Mouse (Mus musculus): ENCODE results near the gene Tubg1. TPM values are rescaled to one million over a fixed set of nuclear protein-coding genes. Genes with fewer than 3 reads are reported as not detected.
"Not testable (repeated sequence)": the region's sequence is repeated elsewhere in the genome, so short reads cannot be mapped to it uniquely, and the experiment has no call there.

Gene Tubg1
- total RNA-seq, 2 experiments from 2014 or later: 22.0 to 30.2 TPM

- no peak for TF ChIP-seq CTCF (IDR thresholded peaks at IDR 0.05)
- DNase-seq: peak; percentile 56
- Histone ChIP-seq H3K27ac (peak overlapping the region; percentile 71), H3K4me3 (no peak overlapping the region)
- intact Hi-C loops (cut with DNase I): no loop called here
These were observed 29.7 kb downstream of the Tubg1 start for GRCm38 (mm10) chr11:101149178-101150105.

GRCm38 (mm10) chr11:101151063-101151462 is 31.3 kb downstream of the Tubg1 start:
- TF ChIP-seq CTCF (IDR thresholded peaks at IDR 0.05): no peak
- H3K4me3 ChIP-seq: no peak overlapping the region
- H3K27ac ChIP-seq: no peak overlapping the region
- no peak for DNase-seq
- intact Hi-C loops (cut with DNase I): no loop called here

- intact Hi-C loops (cut with DNase I): no loop called here
- no peak overlapping the region for H3K4me3 ChIP-seq
- TF ChIP-seq CTCF (IDR thresholded peaks at IDR 0.05): no peak
- DNase-seq: no peak
- no peak overlapping the region for H3K27ac ChIP-seq
These were observed 33.1 kb downstream of the Tubg1 start for GRCm38 (mm10) chr11:101152825-101153224.

GRCm38 (mm10) chr11:101154648-101155047 is 34.9 kb downstream of the Tubg1 start:
- Histone ChIP-seq H3K27ac (no peak overlapping the region), H3K4me3 (no peak overlapping the region)
- no peak for DNase-seq
- intact Hi-C loops (cut with DNase I): no loop called here
- TF ChIP-seq CTCF (IDR thresholded peaks at IDR 0.05): no peak

- no peak for TF ChIP-seq CTCF (IDR thresholded peaks at IDR 0.05)
- Histone ChIP-seq H3K4me3 (no peak overlapping the region), H3K27ac (no peak overlapping the region)
- DNase-seq: no peak
- intact Hi-C loops (cut with DNase I): no loop called here
These were observed 35.4 kb downstream of the Tubg1 start for GRCm38 (mm10) chr11:101155151-101155550.

GRCm38 (mm10) chr11:101155728-101156371 is 36.1 kb downstream of the Tubg1 start, which contains the start of gene Tubg2:
TSS of gene Tubg2 (plus strand) at chr11:101155907.
- TF ChIP-seq CTCF (IDR thresholded peaks at IDR 0.05): no peak
- DNase-seq: peak; percentile 73
- intact Hi-C loops (cut with DNase I): no loop called here
- Histone ChIP-seq H3K27ac (peak within 1 kb of the TSS; percentile 74), H3K4me3 (peak within 1 kb of the TSS; percentile 72)

GRCm38 (mm10) chr11:101160151-101160550 is 40.4 kb downstream of the Tubg1 start:
- H3K27ac ChIP-seq; DNase-seq; intact Hi-C loops (cut with DNase I); H3K4me3 ChIP-seq: not testable (repeated sequence)

- DNase-seq; intact Hi-C loops (cut with DNase I); H3K4me3 ChIP-seq; H3K27ac ChIP-seq: not testable (repeated sequence)
These were observed 41.3 kb downstream of the Tubg1 start for GRCm38 (mm10) chr11:101160981-101161505.

GRCm38 (mm10) chr11:101161551-101161950 is 41.8 kb downstream of the Tubg1 start:
- intact Hi-C loops (cut with DNase I): no loop called here
- no peak for DNase-seq
- TF ChIP-seq CTCF (IDR thresholded peaks at IDR 0.05): no peak

GRCm38 (mm10) chr11:101162301-101162700 is 42.6 kb downstream of the Tubg1 start:
- H3K27ac ChIP-seq: peak overlapping the region; percentile 86
- DNase-seq: no peak
- TF ChIP-seq CTCF (IDR thresholded peaks at IDR 0.05): no peak
- intact Hi-C loops (cut with DNase I): no loop called here
- H3K4me3 ChIP-seq: peak overlapping the region; percentile 48

More at GRCm38 (mm10) chr11:101161551-101161950, 41.8 kb downstream of the Tubg1 start:
- Histone ChIP-seq H3K27ac (peak overlapping the region; percentile 86), H3K4me3 (peak overlapping the region; percentile 48; the same call in 1 of the 2 replicates)

GRCm38 (mm10) chr11:101162772-101163171 is 43.0 kb downstream of the Tubg1 start:
- Histone ChIP-seq H3K4me3 (peak overlapping the region; percentile 48), H3K27ac (peak overlapping the region; percentile 86)
- intact Hi-C loops (cut with DNase I): no loop called here
- TF ChIP-seq CTCF (IDR thresholded peaks at IDR 0.05): no peak
- DNase-seq: peak; percentile 94

- peak; percentile 57 for DNase-seq
- H3K4me3 ChIP-seq: peak overlapping the region; percentile 28
- intact Hi-C loops (cut with DNase I): no loop called here
- no peak for TF ChIP-seq CTCF (IDR thresholded peaks at IDR 0.05)
- H3K27ac ChIP-seq: peak overlapping the region; percentile 86
These were observed 44.0 kb downstream of the Tubg1 start for GRCm38 (mm10) chr11:101163476-101164350.
